Mouse (Mus musculus): ENCODE results near the gene Rpl22.

- TF ChIP-seq CTCF (IDR thresholded peaks at IDR 0.05; ENCODE audit: control insufficient read depth, insufficient read depth, insufficient replicate concordance, low read depth, low read length): no peak
- no peak for TF ChIP-seq POLR2A (IDR thresholded peaks at IDR 0.05; ENCODE audit: control insufficient read depth, low read depth, low read length)
These were observed 4.1 kb upstream of the Rpl22 start for GRCm38 (mm10) chr4:152321464-152321863.

Data from testis, adult 2 months (tissue).